Mouse (Mus musculus) lung, adult 2 months (tissue): ENCODE data around the gene BC005624.

Source experiments
- CTCF ChIP-seq: fragments of 200-500 bp; IDR thresholded peaks from 2 replicates; pipeline ENCODE4 v1.5.1; 2011; ENCODE audit warnings: mild to moderate bottlenecking, low read length, control low read depth; ENCODE audit not compliant: insufficient read depth
- POLR2A ChIP-seq: fragments of 200-500 bp; IDR thresholded peaks from 2 replicates; pipeline ENCODE4 v1.6.1; 2011; ENCODE audit warnings: low read depth, mild to moderate bottlenecking, control low read depth, low read length, borderline replicate concordance; ENCODE audit errors: extremely low read depth

- TF ChIP-seq CTCF (no peak), POLR2A (no peak)
Observed at GRCm38 (mm10) chr2:31018519-31018918, 36.5 kb upstream of the BC005624 start.
